Mouse (Mus musculus): ENCODE data around the gene Trp53rka. TPM values are rescaled to one million over a fixed set of nuclear protein-coding genes. Genes with fewer than 3 reads are reported as not detected.

The Trp53rka gene
- total RNA-seq, 2 experiments from 2014 or later, result 17.5 to 22.8 TPM

Other genes starting within 250 kb of the Trp53rka start
- 10 to 100 TPM; 52.9 to 56.8 TPM for gene Slc35c2, start 205.5 kb downstream of the Trp53rka start, total RNA-seq (2021)
- gene Elmo2, start 166.8 kb downstream of the Trp53rka start, total RNA-seq (2021), result 100 to 1,000 TPM; 160 to 161 TPM
- not detected for gene Zfp663, start 124.6 kb downstream of the Trp53rka start, total RNA-seq (2021)
- 10 to 100 TPM; 13.2 to 15.4 TPM for gene Zfp334, start 105.1 kb downstream of the Trp53rka start, total RNA-seq (2021)
- gene Ocstamp, start 92.9 kb downstream of the Trp53rka start, total RNA-seq (2021), result not detected
- gene Slc13a3, start 20.1 kb downstream of the Trp53rka start, total RNA-seq (2021), result 10 to 100 TPM; 14.1 to 17.0 TPM
- gene Slc2a10, start 10.5 kb upstream of the Trp53rka start, total RNA-seq (2021), result under 1 TPM; 0.54 to 0.88 TPM
- 1 to 10 TPM; 1.7 to 3.9 TPM for gene Eya2, start 101.7 kb upstream of the Trp53rka start, total RNA-seq (2021)

Measured in left cerebral cortex, postnatal 36 days (tissue).